Mouse (Mus musculus): ENCODE data around the gene Prmt8. TPM values are rescaled to one million over a fixed set of nuclear protein-coding genes. Genes with fewer than 3 reads are reported as not detected.

Prmt8 gene
- total and polyA plus RNA-seq, 3 experiments: not detected

GRCm38 (mm10) chr6:127751499-127751898 lies 17.8 kb downstream of the Prmt8 start:
- H3K9me3 ChIP-seq (replicated peaks; ENCODE audit: insufficient read depth, low read length): no peaks in the 10 kb centered on the region

GRCm38 (mm10) chr6:127748793-127749192 lies 20.5 kb downstream of the Prmt8 start:
- Histone ChIP-seq H3K4me1 (ENCODE audit: control insufficient read depth in 1 of 2, insufficient read depth in 2 of 2, low read length in 2 of 2) (no peaks in the 10 kb centered on the region), H3K79me2 (ENCODE audit: control insufficient read depth, insufficient read depth, low read length, poor library complexity) (no peaks in the 10 kb centered on the region), H3K36me3 (ENCODE audit: control insufficient read depth in 1 of 2, insufficient read depth in 2 of 2, low read length in 2 of 2) (no peaks in the 10 kb centered on the region), H3K9me3 (replicated peaks; ENCODE audit: insufficient read depth, low read length) (no peaks in the 10 kb centered on the region), H3K4me3 (ENCODE audit: control insufficient read depth in 1 of 2, insufficient read depth in 1 of 2, low read depth in 2 of 2, low read length in 2 of 2) (no peak overlapping the region), H3K27me3 (ENCODE audit: control insufficient read depth in 1 of 2, insufficient read depth in 2 of 2, low read length in 2 of 2) (no peaks in the 10 kb centered on the region), H3K9ac (ENCODE audit: control insufficient read depth, low read depth, low read length, poor library complexity, severe bottlenecking) (no peak overlapping the region), H3K27ac (ENCODE audit: control insufficient read depth, low read depth, low read length) (no peak overlapping the region)
- no peak for DNase-seq (ENCODE audit: low read depth, low spot score)
- TF ChIP-seq MXI1 (IDR thresholded peaks at IDR 0.05; ENCODE audit: low read depth, low read length): no peak
- TF ChIP-seq CHD2 (IDR thresholded peaks at IDR 0.05; ENCODE audit: low read length): no peak
- TF ChIP-seq USF1 (IDR thresholded peaks at IDR 0.05; ENCODE audit: low read depth, low read length): no peak
- TF ChIP-seq SIN3A (IDR thresholded peaks at IDR 0.05; ENCODE audit: low read length): no peak
- TF ChIP-seq MAX (IDR thresholded peaks at IDR 0.05; ENCODE audit: low read length): no peak
- no peak for TF ChIP-seq ZKSCAN1 (IDR thresholded peaks at IDR 0.05; ENCODE audit: low read depth, low read length)
- no peak for TF ChIP-seq HCFC1 (IDR thresholded peaks at IDR 0.05; ENCODE audit: low read depth, low read length)

More at GRCm38 (mm10) chr6:127751499-127751898, 17.8 kb downstream of the Prmt8 start:
- no peaks in the 10 kb centered on the region for H3K79me2 ChIP-seq (ENCODE audit: control insufficient read depth, insufficient read depth, low read length, poor library complexity)
- no peak for DNase-seq (ENCODE audit: low read depth, low spot score)
- no peaks in the 10 kb centered on the region for H3K36me3 ChIP-seq (ENCODE audit: control insufficient read depth in 1 of 2, insufficient read depth in 2 of 2, low read length in 2 of 2)
- H3K4me3 ChIP-seq (ENCODE audit: control insufficient read depth in 1 of 2, insufficient read depth in 1 of 2, low read depth in 2 of 2, low read length in 2 of 2): no peak overlapping the region
- no peaks in the 10 kb centered on the region for H3K4me1 ChIP-seq (ENCODE audit: control insufficient read depth in 1 of 2, insufficient read depth in 2 of 2, low read length in 2 of 2)
- no peak overlapping the region for H3K27ac ChIP-seq (ENCODE audit: control insufficient read depth, low read depth, low read length)
- no peak overlapping the region for H3K9ac ChIP-seq (ENCODE audit: control insufficient read depth, low read depth, low read length, poor library complexity, severe bottlenecking)
- TF ChIP-seq SMC3 (IDR thresholded peaks at IDR 0.05; ENCODE audit: low read depth, low read length): no peak
- TF ChIP-seq CHD1 (IDR thresholded peaks at IDR 0.05; ENCODE audit: low read depth, low read length): no peak
- TF ChIP-seq MYC (IDR thresholded peaks at IDR 0.05; ENCODE audit: low read depth, low read length): no peak
- TF ChIP-seq MXI1 (IDR thresholded peaks at IDR 0.05; ENCODE audit: low read depth, low read length): no peak
- no peak for TF ChIP-seq ZKSCAN1 (IDR thresholded peaks at IDR 0.05; ENCODE audit: low read depth, low read length)
- no peak for TF ChIP-seq ZC3H11A (IDR thresholded peaks at IDR 0.05; ENCODE audit: low read depth, low read length)
- H3K27me3 ChIP-seq (ENCODE audit: control insufficient read depth in 1 of 2, insufficient read depth in 2 of 2, low read length in 2 of 2): no peaks in the 10 kb centered on the region

- H3K9me3 ChIP-seq (replicated peaks; ENCODE audit: insufficient read depth, low read length): no peaks in the 10 kb centered on the region
- H3K79me2 ChIP-seq (ENCODE audit: control insufficient read depth, insufficient read depth, low read length, poor library complexity): no peaks in the 10 kb centered on the region
- H3K4me3 ChIP-seq (ENCODE audit: control insufficient read depth in 1 of 2, insufficient read depth in 1 of 2, low read depth in 2 of 2, low read length in 2 of 2): no peak overlapping the region
- H3K27me3 ChIP-seq (ENCODE audit: control insufficient read depth in 1 of 2, insufficient read depth in 2 of 2, low read length in 2 of 2): no peaks in the 10 kb centered on the region
- no peaks in the 10 kb centered on the region for H3K4me1 ChIP-seq (ENCODE audit: control insufficient read depth in 1 of 2, insufficient read depth in 2 of 2, low read length in 2 of 2)
- TF ChIP-seq SIN3A (IDR thresholded peaks at IDR 0.05; ENCODE audit: low read length): no peak
- no peak for TF ChIP-seq USF2 (IDR thresholded peaks at IDR 0.05; ENCODE audit: borderline replicate concordance in 1 of 2, insufficient read depth in 1 of 2, low read depth in 1 of 2, low read length in 2 of 2)
- no peak for TF ChIP-seq GATA1 (IDR thresholded peaks at IDR 0.05; ENCODE audit: low read depth, low read length)
- TF ChIP-seq E2F4 (IDR thresholded peaks at IDR 0.05; ENCODE audit: borderline replicate concordance, low read depth, low read length): no peak
- TF ChIP-seq ZKSCAN1 (IDR thresholded peaks at IDR 0.05; ENCODE audit: low read depth, low read length): no peak
- no peak for TF ChIP-seq ZNF384 (IDR thresholded peaks at IDR 0.05; ENCODE audit: low read depth, low read length)
- no peak for TF ChIP-seq GABPA (IDR thresholded peaks at IDR 0.05; ENCODE audit: low read depth, low read length)
- no peak for TF ChIP-seq EP300 (IDR thresholded peaks at IDR 0.05; ENCODE audit: low read depth in 1 of 2, low read length in 2 of 2)
- no peak for TF ChIP-seq CHD1 (IDR thresholded peaks at IDR 0.05; ENCODE audit: low read depth, low read length)
- no peak for TF ChIP-seq CHD2 (IDR thresholded peaks at IDR 0.05; ENCODE audit: low read length)
- TF ChIP-seq JUND (IDR thresholded peaks at IDR 0.05; ENCODE audit: low read depth, low read length): no peak
- no peak for TF ChIP-seq POLR2AphosphoS2 (IDR thresholded peaks at IDR 0.05; ENCODE audit: low read length)
- TF ChIP-seq MXI1 (IDR thresholded peaks at IDR 0.05; ENCODE audit: low read depth, low read length): no peak
- no peak for TF ChIP-seq TBP (IDR thresholded peaks at IDR 0.05; ENCODE audit: low read depth, low read length)
- no peak for TF ChIP-seq RAD21 (IDR thresholded peaks at IDR 0.05; ENCODE audit: low read depth, low read length)
- TF ChIP-seq MEF2A (IDR thresholded peaks at IDR 0.05; ENCODE audit: extremely low read depth, insufficient replicate concordance, low read depth, low read length, poor library complexity, severe bottlenecking): no peak
- TF ChIP-seq ZC3H11A (IDR thresholded peaks at IDR 0.05; ENCODE audit: low read depth, low read length): no peak
- TF ChIP-seq ELF1 (IDR thresholded peaks at IDR 0.05; ENCODE audit: low read depth, low read length): no peak
- no peak for TF ChIP-seq TAL1 (IDR thresholded peaks at IDR 0.05; ENCODE audit: low read length)
- no peak overlapping the region for H3K9ac ChIP-seq (ENCODE audit: control insufficient read depth, low read depth, low read length, poor library complexity, severe bottlenecking)
- H3K27ac ChIP-seq (ENCODE audit: control insufficient read depth, low read depth, low read length): no peak overlapping the region
- DNase-seq (ENCODE audit: low read depth, low spot score): no peak
- H3K36me3 ChIP-seq (ENCODE audit: control insufficient read depth in 1 of 2, insufficient read depth in 2 of 2, low read length in 2 of 2): no peaks in the 10 kb centered on the region
Measured at GRCm38 (mm10) chr6:127742290-127742689, 27.0 kb downstream of the Prmt8 start.
